Mouse (Mus musculus) cerebellum, adult 18-20 months (tissue): ENCODE measurements at regions not wholly inside any gene's neighbourhood (a gene's known extent, or its start where the extent isn't known, plus 50 kb on each side); places are given as distances from the start of the nearest gene placed in this dataset.

Source experiments
- DNase-seq, 2 experiments: peaks; one replicate each; pipeline ENCODE4 v3.0.0; 2021

- DNase-seq: no peak
These were observed 336.3 kb upstream of the Tgfbr2 start for GRCm38 (mm10) chr9:116511450-116511849.

GRCm38 (mm10) chr9:116507756-116508155 is 332.6 kb upstream of the Tgfbr2 start:
- no peak for DNase-seq

GRCm38 (mm10) chr9:116502831-116503230 is 327.7 kb upstream of the Tgfbr2 start:
- DNase-seq: peak in 1 of 2 experiments; percentile 6

DNA sequence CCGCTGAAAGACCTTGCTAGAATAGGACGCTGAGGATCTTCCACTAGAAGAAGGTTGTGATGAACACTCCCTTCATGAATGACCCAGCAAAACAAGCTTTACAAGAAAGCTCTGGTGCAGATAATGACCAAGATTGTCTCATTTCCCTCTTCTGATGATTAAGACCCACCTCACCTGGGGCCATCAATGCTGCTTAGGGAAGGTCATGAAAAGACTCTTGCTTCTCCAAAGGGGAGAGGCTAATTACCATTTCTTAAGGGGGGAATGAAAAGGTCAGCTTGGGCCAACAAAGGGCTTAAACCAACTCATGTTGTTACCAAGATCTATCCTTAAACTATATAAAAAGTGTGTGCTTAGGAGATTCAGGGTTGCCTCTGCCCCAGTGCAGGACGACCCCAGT is 325.8 kb upstream of the Tgfbr2 start:
- no peak for DNase-seq

- no peak for DNase-seq
These were observed 316.1 kb upstream of the Tgfbr2 start for GRCm38 (mm10) chr9:116491227-116491626.

DNA sequence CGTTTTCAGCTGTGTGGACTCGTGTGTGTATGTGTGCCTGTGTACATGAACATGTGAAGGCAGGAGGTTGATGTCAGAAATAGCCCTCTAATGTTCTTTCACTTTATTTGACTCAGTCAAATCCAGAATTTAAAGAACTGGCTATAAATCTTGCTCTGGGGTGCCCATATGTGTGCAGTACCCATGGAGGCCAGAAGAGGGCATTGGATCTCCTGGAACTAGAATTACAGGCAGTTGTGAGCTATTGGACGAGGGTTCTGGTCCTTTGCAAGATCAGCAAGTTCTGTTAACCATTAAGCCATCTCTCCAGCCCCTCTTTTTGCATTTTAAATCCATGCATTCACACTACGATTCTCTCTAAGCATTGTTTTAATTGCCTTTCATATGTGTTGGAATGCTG is 314.6 kb upstream of the Tgfbr2 start:
- peak in 1 of 2 experiments; percentile 17 for DNase-seq

DNA sequence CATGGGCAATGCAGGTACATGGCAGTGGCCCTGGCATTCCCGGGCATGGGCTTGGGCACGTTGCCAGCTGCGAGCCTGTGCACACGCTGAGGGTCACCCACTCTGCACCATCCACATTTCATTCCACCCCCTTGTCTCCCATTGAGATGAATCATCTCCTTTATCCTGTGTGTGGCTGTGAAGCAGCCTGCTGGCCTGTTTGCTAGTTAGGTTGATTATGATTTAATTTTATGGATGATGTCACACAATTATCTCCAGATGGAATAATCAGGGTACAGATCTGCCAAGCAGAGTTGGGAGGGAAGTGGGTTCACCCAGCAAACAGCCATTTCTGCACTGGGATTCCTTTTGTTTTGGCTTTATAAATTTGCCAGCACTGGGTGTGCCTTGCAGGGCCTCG is 314.1 kb upstream of the Tgfbr2 start:
- peak in 1 of 2 experiments; percentile 6 for DNase-seq

DNA sequence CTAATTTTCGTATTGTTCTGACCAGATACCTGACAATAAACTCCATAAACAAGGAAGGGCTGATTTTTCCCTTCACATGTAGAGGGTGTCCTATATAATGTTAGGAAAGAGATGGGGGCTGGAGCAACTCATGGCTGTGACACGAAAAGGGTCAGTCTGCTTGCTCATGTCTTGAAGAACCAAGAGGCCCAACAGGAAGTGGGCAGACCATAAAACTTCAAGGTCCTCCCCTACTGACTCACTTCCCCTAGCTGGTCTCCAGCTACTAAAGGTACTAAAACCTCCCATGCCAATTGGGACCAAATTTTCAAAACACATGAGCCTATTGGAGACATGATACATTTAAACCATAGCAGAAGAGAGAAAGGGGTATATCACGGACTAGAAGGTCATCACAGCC is 302.1 kb upstream of the Tgfbr2 start:
- no peak for DNase-seq

DNA sequence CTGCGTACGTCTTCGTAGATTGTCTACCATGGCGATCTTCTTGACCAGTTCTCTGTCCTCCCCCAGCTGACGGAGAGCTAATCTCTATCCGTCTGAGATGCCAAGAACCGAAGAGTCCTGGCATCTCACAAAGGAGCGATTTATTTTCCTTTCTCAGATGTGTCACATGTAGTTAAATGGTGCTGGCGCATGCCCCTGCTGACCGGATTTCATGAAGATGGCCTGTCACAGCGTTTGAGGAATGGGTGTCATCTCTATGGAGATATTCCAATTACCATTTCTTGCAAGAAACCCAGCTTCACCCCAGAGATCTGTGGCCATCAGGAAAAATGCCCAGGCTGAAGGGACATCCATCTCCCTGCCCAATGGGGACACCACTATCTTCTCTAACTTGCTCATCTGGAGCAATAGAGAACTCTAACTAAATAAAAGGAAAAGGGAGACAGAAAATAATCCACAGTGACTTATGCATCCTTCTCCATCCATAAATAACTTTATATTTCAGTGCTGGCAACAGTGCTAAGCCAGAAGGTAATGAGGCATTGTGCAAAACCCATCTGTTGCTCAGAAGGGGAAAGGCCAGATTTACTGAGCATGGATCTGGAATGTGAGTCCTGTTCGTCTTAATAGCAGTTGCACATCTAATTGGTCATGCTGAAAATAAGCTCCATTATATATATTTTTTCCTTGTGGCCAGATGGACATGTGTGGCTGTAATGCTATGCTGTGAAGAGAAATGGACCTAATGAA is 300.2 kb upstream of the Tgfbr2 start:
- DNase-seq: no peak

GRCm38 (mm10) chr9:116472855-116473254 is 297.7 kb upstream of the Tgfbr2 start:
- DNase-seq: no peak

DNA sequence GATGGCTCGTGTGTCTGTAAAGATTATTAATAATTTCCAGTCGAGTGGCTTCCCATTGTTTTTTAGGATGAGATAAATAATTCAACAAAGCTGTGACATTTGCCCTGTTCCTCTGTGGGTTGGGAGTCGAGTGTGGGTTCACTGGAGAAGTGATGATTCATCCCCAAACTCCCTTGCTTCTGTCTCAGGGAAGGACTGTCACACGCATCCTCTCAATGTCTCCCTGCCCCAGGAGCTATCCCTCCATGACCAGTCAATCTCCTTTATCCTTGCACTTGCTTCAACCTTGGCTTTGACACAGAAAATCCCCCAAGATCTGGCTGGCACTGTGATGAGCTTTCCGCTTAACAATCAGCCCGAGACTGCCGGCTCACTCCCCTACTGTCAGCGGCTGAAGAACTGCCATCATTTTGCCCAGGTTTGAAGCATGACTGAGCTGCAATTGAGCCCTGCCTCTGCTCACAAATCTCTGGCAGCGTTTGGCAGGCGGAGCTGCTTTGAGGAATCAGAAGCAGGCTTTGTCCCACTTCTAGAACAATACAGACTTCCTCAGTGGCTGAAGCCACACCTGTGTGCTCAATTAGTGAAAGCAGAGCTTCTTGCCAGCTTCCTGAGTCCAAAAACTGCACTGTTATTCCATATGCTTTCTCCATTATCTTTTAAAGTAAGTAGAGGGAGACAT is 293.6 kb upstream of the Tgfbr2 start:
- DNase-seq: no peak

DNA sequence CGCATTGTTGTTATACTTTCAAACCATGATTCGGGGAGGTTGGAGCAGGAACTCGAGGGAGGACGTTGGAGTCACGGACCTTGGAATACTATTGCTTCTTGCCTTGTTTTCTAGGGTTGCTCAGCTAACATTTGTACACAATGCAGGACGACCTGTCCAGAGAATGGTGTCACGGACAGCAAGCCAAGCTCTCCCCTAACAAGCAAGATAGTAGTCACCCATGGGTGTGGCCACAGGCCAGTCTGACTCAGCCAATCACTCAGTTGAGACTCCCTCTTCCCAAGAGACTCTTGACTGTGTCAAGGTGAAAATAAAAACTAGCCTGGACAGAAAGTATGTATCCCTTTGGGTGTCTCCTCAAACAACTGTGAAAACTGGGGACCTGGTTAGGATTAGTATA is 291.2 kb upstream of the Tgfbr2 start:
- no peak for DNase-seq

DNA sequence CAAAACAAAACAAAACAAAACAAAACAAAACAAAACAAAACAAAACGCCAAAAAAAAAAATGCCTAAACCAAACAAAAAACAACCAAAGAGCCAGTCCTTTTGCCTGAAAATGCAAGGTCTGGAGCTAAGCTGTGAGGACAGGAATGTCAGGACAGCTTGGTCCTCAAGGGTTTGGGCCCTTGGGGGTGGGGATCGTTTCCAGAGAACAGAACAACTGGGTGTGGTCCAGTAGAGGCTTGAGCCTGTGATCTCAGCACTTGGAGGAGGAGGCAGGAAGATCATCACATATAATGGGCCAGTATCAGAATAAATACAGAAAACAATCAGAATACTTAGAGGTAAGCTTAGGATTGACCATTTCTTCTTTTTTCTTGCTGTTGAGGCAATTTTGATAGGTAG is 289.5 kb upstream of the Tgfbr2 start:
- DNase-seq: no peak

DNA sequence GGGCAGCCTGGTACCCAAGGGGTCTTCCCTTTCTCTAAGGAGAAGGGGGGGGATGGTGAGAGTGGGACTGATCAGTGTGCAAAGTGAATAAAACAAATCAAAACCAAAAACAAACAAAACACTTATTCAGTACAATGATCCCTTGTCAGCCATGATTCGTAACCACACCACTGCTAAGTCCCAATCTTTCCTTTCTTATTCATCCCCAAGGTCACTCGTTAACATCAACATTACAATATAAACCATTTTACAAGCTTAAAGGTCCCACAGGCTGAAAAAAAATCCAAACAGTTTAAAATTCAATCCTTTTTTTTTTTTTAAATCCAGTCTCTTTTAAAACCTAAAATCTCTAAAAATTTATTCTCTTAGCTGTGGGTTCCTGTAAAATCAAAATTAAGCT is 287.1 kb upstream of the Tgfbr2 start:
- DNase-seq: no peak

DNA sequence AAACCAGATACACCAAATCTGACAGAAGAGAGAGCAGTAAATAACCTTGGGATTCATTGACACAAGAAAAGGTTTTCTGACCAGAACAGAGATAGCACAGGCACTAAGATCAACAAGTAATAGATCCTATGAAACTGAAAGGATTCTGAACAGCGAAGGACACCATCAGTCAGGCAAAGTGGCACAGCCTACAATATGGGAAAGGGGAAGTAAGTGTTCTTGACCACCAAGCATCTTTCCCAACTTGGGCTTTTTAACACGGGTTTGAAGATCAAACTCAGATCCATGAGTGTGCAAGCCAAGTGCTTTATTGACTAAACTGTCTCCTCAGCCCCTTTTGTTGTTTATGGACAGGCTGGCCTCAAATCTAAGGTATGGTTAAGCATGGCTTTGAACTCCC is 284.9 kb upstream of the Tgfbr2 start:
- DNase-seq: no peak

DNA sequence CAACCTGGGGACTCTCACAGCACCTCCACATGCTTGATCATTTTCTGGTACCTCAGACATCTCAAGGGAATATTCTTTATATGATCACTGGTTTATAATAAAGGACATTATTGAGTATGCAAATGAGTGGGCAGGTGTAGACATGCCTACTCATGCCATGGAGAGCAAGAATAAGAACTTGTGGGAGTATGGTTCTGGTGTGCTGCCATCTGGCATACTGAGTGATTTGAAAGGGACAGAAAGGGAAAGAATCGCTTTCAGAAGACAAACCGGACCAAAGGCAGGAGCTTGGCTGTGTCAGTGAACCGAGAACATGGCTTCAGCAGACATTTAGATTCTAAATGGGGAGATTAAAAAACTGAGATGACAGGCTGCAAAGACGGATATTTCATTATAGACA is 276.9 kb upstream of the Tgfbr2 start:
- DNase-seq: no peak

- DNase-seq: no peak
These were observed 275.7 kb upstream of the Tgfbr2 start for GRCm38 (mm10) chr9:116450829-116451228.

DNA sequence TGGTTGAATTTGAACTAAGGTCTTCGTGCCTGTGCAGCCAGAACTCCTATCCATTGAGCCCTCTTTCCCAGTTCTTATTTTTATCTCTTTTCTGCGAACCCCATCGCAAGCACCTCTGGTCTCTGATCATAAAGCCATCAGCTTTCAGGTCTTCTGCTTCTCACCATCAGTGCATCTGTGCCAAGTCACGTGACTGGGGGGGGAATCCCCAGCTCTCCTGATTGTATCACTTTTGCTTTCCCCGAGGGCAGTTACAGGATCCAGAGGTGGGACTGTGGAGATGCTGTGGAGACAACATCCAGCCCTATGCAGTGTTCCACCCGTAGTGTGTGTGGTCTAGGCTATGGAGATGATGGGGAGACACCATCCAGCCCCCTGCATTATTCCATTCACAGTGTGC is 272.6 kb upstream of the Tgfbr2 start:
- no peak for DNase-seq

GRCm38 (mm10) chr9:116438580-116438979 is 263.4 kb upstream of the Tgfbr2 start:
- no peak for DNase-seq

DNA sequence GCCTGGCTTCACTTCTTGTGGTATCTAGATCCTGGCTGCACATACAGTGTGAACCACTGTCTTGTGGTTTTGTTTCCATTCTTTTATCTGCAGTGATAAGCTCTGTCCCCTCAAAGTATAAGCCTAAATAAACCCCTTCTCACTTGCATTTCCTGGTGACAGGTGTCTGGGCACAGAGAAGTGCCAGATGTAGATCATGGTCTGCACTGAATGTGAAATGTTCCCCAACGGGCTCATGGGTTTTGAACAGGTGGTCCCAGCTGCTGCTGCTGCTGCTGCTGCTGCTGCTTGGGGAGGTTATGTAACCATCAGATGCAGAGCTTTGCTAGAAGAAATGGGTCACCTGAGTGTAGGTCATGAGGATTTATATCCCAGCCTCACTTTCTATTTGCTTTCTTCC is 259.3 kb upstream of the Tgfbr2 start:
- DNase-seq: no peak

- no peak for DNase-seq
These were observed 253.9 kb upstream of the Tgfbr2 start for GRCm38 (mm10) chr9:116429061-116429460.

GRCm38 (mm10) chr9:116428475-116428874 is 253.3 kb upstream of the Tgfbr2 start:
- DNase-seq: no peak

GRCm38 (mm10) chr9:116427278-116427677 is 252.1 kb upstream of the Tgfbr2 start:
- DNase-seq: no peak

GRCm38 (mm10) chr9:116426269-116426999 is 251.3 kb upstream of the Tgfbr2 start:
- DNase-seq: peak; percentile 29 to 65
